Mouse (Mus musculus) liver, adult 2 months (tissue): ENCODE data around the gene Spata2l. TPM values are rescaled to one million over a fixed set of nuclear protein-coding genes. Genes with fewer than 3 reads are reported as not detected.

Source experiments
- DNase-seq: peaks from one replicate; pipeline ENCODE4 v3.0.0-alpha.2; 2011; ENCODE audit warnings: low read depth, low spot score; ENCODE audit errors: extremely low read depth
- H3K27ac ChIP-seq: fragments of 200-500 bp; replicated peaks from 2 replicates; pipeline ENCODE4 v1.5.1; 2012; ENCODE audit warnings: low read depth, mild to moderate bottlenecking, control low read depth, inconsistent platforms, low read length; ENCODE audit not compliant: insufficient read depth
- H3K27me3 ChIP-seq: fragments of 200-500 bp; 2 replicates; pipeline ENCODE4 v1.6.1; 2012; ENCODE audit warnings: mild to moderate bottlenecking, moderate library complexity, low read length, inconsistent platforms; ENCODE audit not compliant: control insufficient read depth, insufficient read depth
- H3K36me3 ChIP-seq: fragments of 200-500 bp; 2 replicates; pipeline ENCODE4 v1.6.1; 2012; ENCODE audit warnings: low read length, inconsistent platforms; ENCODE audit not compliant: control insufficient read depth, insufficient read depth
- H3K4me1 ChIP-seq: fragments of 200-500 bp; 2 replicates; pipeline ENCODE4 v1.6.1; 2011; ENCODE audit warnings: low read length; ENCODE audit not compliant: control insufficient read depth, insufficient read depth
- H3K4me3 ChIP-seq: fragments of 200-500 bp; 2 replicates; pipeline ENCODE4 v1.5.1; 2011; ENCODE audit warnings: low read depth, mild to moderate bottlenecking, control low read depth, low read length, moderate library complexity; ENCODE audit not compliant: insufficient read depth
- H3K79me2 ChIP-seq: fragments of 200-500 bp; 2 replicates; pipeline ENCODE4 v1.6.1; 2012; ENCODE audit warnings: inconsistent platforms, mild to moderate bottlenecking, low read length, moderate library complexity; ENCODE audit not compliant: control insufficient read depth, insufficient read depth
- H3K9ac ChIP-seq: fragments of 200-500 bp; 2 replicates; pipeline ENCODE4 v1.6.1; 2012; ENCODE audit warnings: low read depth, mild to moderate bottlenecking, control low read depth, inconsistent platforms, low read length
- CTCF ChIP-seq: fragments of 200-500 bp; IDR thresholded peaks from 2 replicates; pipeline ENCODE4 v1.5.1; 2011; ENCODE audit warnings: low read depth, low read length, control low read depth
- POLR2A ChIP-seq: fragments of 200-500 bp; IDR thresholded peaks from 2 replicates; pipeline ENCODE4 v1.6.1; 2011; ENCODE audit warnings: low read length, control low read depth; ENCODE audit not compliant: insufficient read depth; ENCODE audit errors: extremely low read depth
- WGBS: fragments of 180-500 bp; shearing (Covaris S2); methylation state at CpG from one replicate; pipeline ENCODE4 v1.1.7; 2018; 5-methylcytosine and 5-hydroxymethylcytosine counted together
- polyA plus RNA-seq: library from polyadenylated mRNA; depleted of rRNA; stranded (reverse); fragments of >200 nt; gene quantifications from 2 replicates; pipeline ENCODE4 v1.2.3, GENCODE M21; 2012
- total RNA-seq: library from RNA; depleted of rRNA; stranded (reverse); fragments of >200 nt; gene quantifications from 2 replicates; pipeline ENCODE4 v1.2.3, GENCODE M21; 2014

The Spata2l gene
- total and polyA plus RNA-seq, 2 experiments = 16.8 to 27.3 TPM

- peaks cover 3% of the 10 kb centered on the region for H3K4me1 ChIP-seq
- H3K27ac ChIP-seq = no peak overlapping the region
- no peaks in the 10 kb centered on the region; the same call in 1 of the 2 replicates for H3K79me2 ChIP-seq
- no peaks in the 10 kb centered on the region for H3K27me3 ChIP-seq
- WGBS = 45% methylated on average over 1 of the region's 1 CpGs
- no peaks in the 10 kb centered on the region for H3K36me3 ChIP-seq
- DNase-seq = no peak
- no peak overlapping the region for H3K9ac ChIP-seq
- no peak for TF ChIP-seq POLR2A
- TF ChIP-seq CTCF = no peak
- H3K4me3 ChIP-seq = no peak overlapping the region
Measured at GRCm38 (mm10) chr8:123220917-123221316, 15.1 kb downstream of the Spata2l start.

DNA sequence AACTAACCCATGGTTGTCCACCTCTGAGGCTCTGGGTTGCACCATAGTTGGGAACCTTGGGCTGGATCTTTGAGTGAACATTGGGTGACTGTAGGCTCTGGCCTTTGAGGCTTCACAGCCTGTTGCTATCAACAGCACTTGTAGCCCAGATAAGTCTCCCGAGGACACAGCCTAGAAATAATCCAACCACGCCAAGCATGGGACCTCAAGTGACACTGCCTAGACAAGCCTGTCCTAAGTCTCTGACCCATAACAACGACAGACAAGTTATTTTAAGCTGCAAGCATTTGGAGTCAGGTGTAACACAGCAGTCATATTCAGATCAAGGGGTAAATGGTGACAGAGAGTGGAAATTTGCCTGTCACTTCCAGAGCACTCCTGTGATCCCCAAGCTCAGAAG, 20.6 kb downstream of the Spata2l start:
- H3K4me3 ChIP-seq = no peak overlapping the region
- H3K27ac ChIP-seq = no peak overlapping the region
- no peak for DNase-seq
- no peaks in the 10 kb centered on the region for H3K36me3 ChIP-seq
- peaks cover 5% of the 10 kb centered on the region; the same call in 1 of the 2 replicates for H3K4me1 ChIP-seq
- no peaks in the 10 kb centered on the region for H3K27me3 ChIP-seq
- 81% methylated on average over 3 of the region's 3 CpGs for WGBS
- peaks cover 6% of the 10 kb centered on the region; the same call in 1 of the 2 replicates for H3K79me2 ChIP-seq
- H3K9ac ChIP-seq = no peak overlapping the region
- TF ChIP-seq POLR2A (no peak), CTCF (no peak)

DNA sequence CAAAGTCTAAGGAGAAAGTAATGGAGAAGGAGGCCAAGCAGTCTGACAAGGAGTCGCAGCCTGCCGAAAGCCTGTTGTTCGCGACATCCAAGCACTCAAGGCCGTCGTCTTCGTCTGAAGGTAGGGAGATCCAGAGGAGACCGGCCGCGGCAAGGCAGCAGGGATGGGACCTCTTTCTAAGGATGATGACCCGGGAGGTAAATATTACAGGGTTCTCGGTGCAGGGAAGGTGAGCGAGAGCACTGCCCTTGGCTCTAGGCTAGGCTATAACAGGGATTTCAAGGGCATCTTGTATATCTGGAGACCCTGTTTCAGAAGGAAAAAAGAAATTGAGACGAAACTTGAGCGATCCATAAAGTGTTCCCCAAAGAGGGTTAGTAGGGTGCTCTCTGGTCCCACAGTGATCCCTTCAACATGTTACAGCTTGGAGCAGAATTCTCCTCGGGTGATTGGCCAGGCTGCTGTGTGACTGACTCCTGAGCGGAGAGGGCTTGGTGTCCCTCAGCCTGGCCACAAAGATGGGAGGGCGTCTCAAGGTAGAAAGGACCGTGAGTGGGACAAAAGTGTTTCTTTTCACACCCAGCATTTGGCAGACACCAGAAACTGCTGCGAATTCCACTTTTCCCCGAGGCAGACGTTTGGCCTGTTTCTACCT, 22.8 kb downstream of the Spata2l start:
- peak overlapping the region; percentile 53 for H3K9ac ChIP-seq
- no peaks in the 10 kb centered on the region for H3K27me3 ChIP-seq
- no peak for DNase-seq
- peak overlapping the region; percentile 98 for H3K4me3 ChIP-seq
- H3K27ac ChIP-seq = peak overlapping the region; percentile 9; the same call in 1 of the 2 replicates
- H3K4me1 ChIP-seq = peaks cover 5% of the 10 kb centered on the region; the same call in 1 of the 2 replicates
- WGBS = 28% methylated on average over 22 of the region's 22 CpGs
- H3K36me3 ChIP-seq = peaks cover 3% of the 10 kb centered on the region; the same call in 1 of the 2 replicates
- no peak for TF ChIP-seq CTCF
- TF ChIP-seq POLR2A = no peak
- peaks cover 6% of the 10 kb centered on the region; the same call in 1 of the 2 replicates for H3K79me2 ChIP-seq

GRCm38 (mm10) chr8:123212321-123213117, 23.5 kb downstream of the Spata2l start, which contains the start of the genes Chmp1a and Spata33:
Gene Chmp1a, minus strand, starts transcription at chr8:123212763.
Gene Spata33, plus strand, starts transcription at chr8:123212832.
- WGBS = under 1% methylated on average over 76 of the region's 76 CpGs
- H3K27ac ChIP-seq = peak within 1 kb of the TSS; percentile 71
- peak within 1 kb of the TSS; percentile 98 for H3K4me3 ChIP-seq
- DNase-seq = peak; percentile 88
- peaks cover 5% of the 10 kb centered on the region; the same call in 1 of the 2 replicates for H3K4me1 ChIP-seq
- H3K27me3 ChIP-seq = no peaks in the 10 kb centered on the region
- H3K79me2 ChIP-seq = peaks cover 6% of the 10 kb centered on the region; the same call in 1 of the 2 replicates
- peak; percentile 77 for TF ChIP-seq CTCF
- TF ChIP-seq POLR2A = peak; percentile 64; the same call in 1 of the 2 replicates
- H3K36me3 ChIP-seq = peaks cover 5% of the 10 kb centered on the region; the same call in 1 of the 2 replicates
- peak within 1 kb of the TSS; percentile 91 for H3K9ac ChIP-seq

- TF ChIP-seq CTCF = no peak
- TF ChIP-seq POLR2A = no peak
- peak overlapping the region; percentile 91 for H3K9ac ChIP-seq
- 8% methylated on average over 10 of the region's 10 CpGs for WGBS
- H3K36me3 ChIP-seq = peaks cover 5% of the 10 kb centered on the region; the same call in 1 of the 2 replicates
- H3K4me1 ChIP-seq = peaks cover 5% of the 10 kb centered on the region; the same call in 1 of the 2 replicates
- peaks cover 6% of the 10 kb centered on the region; the same call in 1 of the 2 replicates for H3K79me2 ChIP-seq
- DNase-seq = peak; percentile 36
- peak overlapping the region; percentile 98 for H3K4me3 ChIP-seq
- peak overlapping the region; percentile 71; the same call in 1 of the 2 replicates for H3K27ac ChIP-seq
- H3K27me3 ChIP-seq = no peaks in the 10 kb centered on the region
Measured at GRCm38 (mm10) chr8:123211876-123212275, 24.2 kb downstream of the Spata2l start.
